Mouse (Mus musculus) lung, embryonic 14.5 days (tissue): ENCODE measurements around the gene Cul7. TPM values are rescaled to one million over a fixed set of nuclear protein-coding genes. Genes with fewer than 3 reads are reported as not detected.

Source experiments
- ATAC-seq: fragments of 200-750 bp; cut with Nextera tagmentation; 2 replicates; pipeline ENCODE4 v1.8.0; 2017; ENCODE audit warnings: mild to moderate bottlenecking, moderate TSS enrichment, moderate library complexity; ENCODE audit not compliant: insufficient read depth
- DNase-seq: peaks from one replicate; pipeline ENCODE4 v3.0.0-alpha.2; 2015
- H3K27ac ChIP-seq: fragments of 300-500 bp; sonication (generic); 2 replicates; pipeline ENCODE4 v1.5.1; 2014; ENCODE audit warnings: low read depth, mild to moderate bottlenecking, moderate library complexity
- H3K27me3 ChIP-seq: fragments of 300-500 bp; sonication (generic); 2 replicates; pipeline ENCODE4 v1.6.1; 2014; ENCODE audit warnings: low read length, control low read depth; ENCODE audit not compliant: insufficient read depth
- H3K36me3 ChIP-seq: fragments of 300-500 bp; sonication (generic); 2 replicates; pipeline ENCODE4 v1.6.1; 2014; ENCODE audit warnings: control low read depth; ENCODE audit not compliant: insufficient read depth
- H3K4me1 ChIP-seq: fragments of 300-500 bp; sonication (generic); 2 replicates; pipeline ENCODE4 v1.6.1; 2014; ENCODE audit warnings: antibody characterized with exemption, control low read depth; ENCODE audit not compliant: insufficient read depth
- H3K4me2 ChIP-seq: fragments of 300-500 bp; sonication (generic); 2 replicates; pipeline ENCODE4 v1.6.1; 2014; ENCODE audit warnings: mild to moderate bottlenecking
- H3K4me3 ChIP-seq: fragments of 300-500 bp; sonication (generic); 2 replicates; pipeline ENCODE4 v1.5.1; 2014; ENCODE audit warnings: low read depth, low read length
- H3K9ac ChIP-seq: fragments of 300-500 bp; sonication (generic); 2 replicates; pipeline ENCODE4 v1.6.1; 2014
- H3K9me3 ChIP-seq: fragments of 300-500 bp; sonication (generic); 2 replicates; pipeline ENCODE4 v1.6.1; 2016; ENCODE audit warnings: low read depth, low read length, control low read depth
- CTCF ChIP-seq: IDR thresholded peaks from 2 replicates; pipeline ENCODE4 v1.5.1; 2016; ENCODE audit warnings: antibody characterized with exemption, low read depth
- WGBS: fragments of 180-500 bp; shearing (Covaris S2); extraction: QIAGEN DNeasy Blood & Tissue Kit; methylation state at CpG from one replicate; pipeline ENCODE4 v1.1.7; 2014; 5-methylcytosine and 5-hydroxymethylcytosine counted together
- polyA plus RNA-seq: library from polyadenylated mRNA; unstranded; fragments of >200 nt; fragmentation: Nextera tagmentation; extraction: Ambion mirVana; gene quantifications from 2 replicates; pipeline ENCODE4 v1.2.1, GENCODE M21; 2014

Cul7 gene
- polyA plus RNA-seq, 1 experiment from 2014 or later, result 36.6 TPM

DNA sequence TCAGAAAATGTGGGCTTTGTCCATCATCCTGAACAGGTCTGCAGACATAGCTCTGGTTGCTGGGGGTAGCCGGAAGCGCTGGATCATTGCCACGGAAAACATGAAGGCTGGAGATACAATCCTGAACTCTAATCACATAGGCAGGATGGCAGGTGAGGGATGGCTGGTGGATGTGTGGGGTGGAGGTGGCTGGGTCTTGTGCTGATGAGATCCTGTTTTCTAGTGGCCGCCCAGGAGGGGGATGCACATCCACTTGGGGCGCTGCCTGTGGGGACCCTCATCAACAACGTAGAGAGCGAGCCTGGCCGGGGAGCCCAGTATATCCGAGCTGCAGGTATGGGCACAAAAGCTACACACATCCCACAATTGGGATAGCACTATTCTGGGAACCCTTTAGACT lies 1.7 kb upstream of the Cul7 start:
- no peak for DNase-seq
- Histone ChIP-seq H3K4me3 (no peak overlapping the region), H3K4me1 (peaks cover 12% of the 10 kb centered on the region), H3K9ac (no peak overlapping the region), H3K9me3 (no peaks in the 10 kb centered on the region), H3K27ac (no peak overlapping the region), H3K4me2 (no peak overlapping the region), H3K27me3 (no peaks in the 10 kb centered on the region), H3K36me3 (peaks cover 28% of the 10 kb centered on the region)
- no peak for TF ChIP-seq CTCF
- 92% methylated on average over 9 of the region's 9 CpGs for WGBS
- ATAC-seq, result no peak

DNA sequence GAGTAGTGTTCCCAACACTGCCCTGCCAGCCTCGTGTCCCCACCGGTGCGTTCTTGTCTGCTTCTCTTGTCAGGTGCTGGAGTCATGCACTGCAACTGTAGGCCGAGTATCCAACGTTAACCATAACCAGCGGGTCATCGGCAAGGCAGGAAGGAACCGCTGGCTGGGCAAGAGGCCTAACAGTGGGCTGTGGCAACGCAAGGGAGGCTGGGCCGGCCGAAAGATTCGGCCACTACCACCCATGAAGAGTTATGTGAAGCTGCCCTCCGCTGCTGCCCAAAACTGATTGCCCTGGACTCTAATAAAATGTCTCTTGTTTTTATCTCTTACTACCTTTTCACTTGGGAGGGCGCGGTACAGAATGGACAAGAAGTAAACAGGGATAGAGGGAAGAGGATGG lies 326 bp upstream of the Cul7 start:
- peaks cover 12% of the 10 kb centered on the region for H3K4me1 ChIP-seq
- ATAC-seq (no peak), DNase-seq (no peak)
- 25% methylated on average over 15 of the region's 15 CpGs for WGBS
- no peaks in the 10 kb centered on the region for H3K27me3 ChIP-seq
- peak overlapping the region; percentile 88 for H3K4me2 ChIP-seq
- H3K9me3 ChIP-seq, result no peaks in the 10 kb centered on the region
- H3K4me3 ChIP-seq, result peak overlapping the region; percentile 75
- peaks cover 41% of the 10 kb centered on the region for H3K36me3 ChIP-seq
- no peak for TF ChIP-seq CTCF
- peak overlapping the region; percentile 98 for H3K27ac ChIP-seq
- peak overlapping the region; percentile 89 for H3K9ac ChIP-seq

DNA sequence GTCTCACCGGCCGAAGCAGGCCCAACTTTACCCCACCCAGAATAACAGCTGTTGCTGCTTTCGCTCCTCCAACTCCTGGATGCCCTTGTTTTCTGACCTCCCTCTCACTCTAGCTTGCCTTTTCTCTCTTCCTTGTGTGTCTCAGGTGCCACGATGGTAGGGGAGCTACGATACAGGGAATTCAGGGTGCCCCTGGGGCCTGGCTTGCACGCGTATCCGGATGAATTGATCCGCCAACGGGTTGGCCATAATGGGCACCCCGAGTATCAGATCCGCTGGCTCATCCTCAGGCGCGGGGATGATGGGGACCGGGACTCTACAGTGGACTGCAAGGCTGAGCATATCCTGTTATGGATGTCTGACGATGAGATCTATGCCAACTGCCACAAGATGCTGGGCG lies 1.2 kb downstream of the Cul7 start:
- Histone ChIP-seq H3K27me3 (no peaks in the 10 kb centered on the region), H3K9me3 (no peaks in the 10 kb centered on the region), H3K9ac (peak overlapping the region; percentile 89), H3K4me1 (peaks cover 12% of the 10 kb centered on the region), H3K36me3 (peaks cover 55% of the 10 kb centered on the region), H3K27ac (peak overlapping the region; percentile 98), H3K4me2 (peak overlapping the region; percentile 88), H3K4me3 (peak overlapping the region; percentile 75)
- DNase-seq, result no peak
- TF ChIP-seq CTCF, result no peak
- no peak for ATAC-seq
- 65% methylated on average over 17 of the region's 17 CpGs for WGBS

GRCm38 (mm10) chr17:46651755-46652547 lies 1.8 kb downstream of the Cul7 start:
- H3K4me2 ChIP-seq, result peak overlapping the region; percentile 88
- 60% methylated on average over 20 of the region's 20 CpGs for WGBS
- peaks cover 61% of the 10 kb centered on the region for H3K36me3 ChIP-seq
- DNase-seq (no peak), ATAC-seq (no peak)
- no peak for TF ChIP-seq CTCF
- peaks cover 8% of the 10 kb centered on the region for H3K4me1 ChIP-seq
- H3K4me3 ChIP-seq, result peak overlapping the region; percentile 75
- peak overlapping the region; percentile 89 for H3K9ac ChIP-seq
- H3K27ac ChIP-seq, result no peak overlapping the region; the same call in 1 of the 2 replicates
- H3K9me3 ChIP-seq, result no peaks in the 10 kb centered on the region
- no peaks in the 10 kb centered on the region for H3K27me3 ChIP-seq

DNA sequence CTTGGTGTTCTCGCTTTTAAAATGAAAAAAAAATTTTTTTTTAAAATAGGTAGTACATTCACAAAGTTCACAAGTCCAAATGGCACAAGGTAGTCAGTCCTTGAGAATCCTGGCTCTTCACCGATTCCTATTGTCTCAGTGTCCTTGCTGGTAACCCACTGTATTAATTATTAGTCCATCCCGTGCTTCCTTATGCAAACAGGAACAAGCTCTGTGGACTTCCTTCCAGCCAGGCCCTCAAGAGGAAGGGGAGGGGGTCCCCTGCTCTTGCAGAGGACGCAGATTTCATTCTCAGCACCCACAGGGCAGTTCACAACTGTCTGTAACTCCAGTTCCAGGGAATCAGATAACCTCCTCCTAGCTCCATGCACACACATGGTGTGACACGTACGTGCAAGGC lies 5.9 kb downstream of the Cul7 start:
- H3K4me2 ChIP-seq, result no peak overlapping the region
- no peak for TF ChIP-seq CTCF
- peaks cover 7% of the 10 kb centered on the region for H3K4me1 ChIP-seq
- DNase-seq (no peak), ATAC-seq (no peak)
- no peak overlapping the region for H3K4me3 ChIP-seq
- no peaks in the 10 kb centered on the region for H3K27me3 ChIP-seq
- H3K9ac ChIP-seq, result no peak overlapping the region
- peaks cover 87% of the 10 kb centered on the region for H3K36me3 ChIP-seq
- H3K27ac ChIP-seq, result no peak overlapping the region
- no peaks in the 10 kb centered on the region for H3K9me3 ChIP-seq
- 60% methylated on average over 6 of the region's 6 CpGs for WGBS

GRCm38 (mm10) chr17:46661351-46661750 lies 11.2 kb downstream of the Cul7 start:
- Histone ChIP-seq H3K9me3 (no peaks in the 10 kb centered on the region), H3K27me3 (no peaks in the 10 kb centered on the region), H3K4me2 (no peak overlapping the region), H3K36me3 (peaks cover 93% of the 10 kb centered on the region), H3K27ac (no peak overlapping the region), H3K9ac (no peak overlapping the region), H3K4me1 (no peaks in the 10 kb centered on the region), H3K4me3 (no peak overlapping the region)
- DNase-seq, result no peak
- ATAC-seq, result no peak
- WGBS, result 91% methylated on average over 9 of the region's 9 CpGs
- no peak for TF ChIP-seq CTCF

GRCm38 (mm10) chr17:46661981-46662380 lies 11.8 kb downstream of the Cul7 start:
- Histone ChIP-seq H3K9ac (no peak overlapping the region), H3K36me3 (peaks cover 93% of the 10 kb centered on the region), H3K27me3 (no peaks in the 10 kb centered on the region), H3K4me3 (no peak overlapping the region), H3K27ac (no peak overlapping the region), H3K9me3 (no peaks in the 10 kb centered on the region), H3K4me1 (no peaks in the 10 kb centered on the region), H3K4me2 (no peak overlapping the region)
- DNase-seq (no peak), ATAC-seq (no peak)
- no peak for TF ChIP-seq CTCF
- 90% methylated on average over 12 of the region's 12 CpGs for WGBS
